Mouse (Mus musculus) forebrain, embryonic 14.5 days (tissue): ENCODE data around the gene Terf2. TPM values are rescaled to one million over a fixed set of nuclear protein-coding genes. Genes with fewer than 3 reads are reported as not detected.

Experiments
- ATAC-seq: fragments of 200-750 bp; cut with Nextera tagmentation; 2 replicates; pipeline ENCODE4 v1.8.0; 2017; ENCODE audit warnings: mild to moderate bottlenecking, moderate library complexity
- DNase-seq: peaks from one replicate; pipeline ENCODE4 v3.0.0-alpha.2; 2015; ENCODE audit warnings: low spot score
- H3K27ac ChIP-seq: fragments of 300-500 bp; sonication (generic); 2 replicates; pipeline ENCODE4 v1.5.1; 2014; ENCODE audit warnings: low read depth, mild to moderate bottlenecking, control low read depth, low read length, moderate library complexity
- H3K27me3 ChIP-seq: fragments of 300-500 bp; sonication (generic); replicated peaks from 2 replicates; pipeline ENCODE4 v1.6.1; 2014; ENCODE audit warnings: low read length, control low read depth, mixed read lengths; ENCODE audit not compliant: control insufficient read depth, insufficient read depth
- H3K36me3 ChIP-seq: fragments of 300-500 bp; sonication (generic); 2 replicates; pipeline ENCODE4 v1.6.1; 2014; ENCODE audit warnings: low read length, control low read depth; ENCODE audit not compliant: control insufficient read depth, insufficient read depth
- H3K4me1 ChIP-seq: fragments of 300-500 bp; sonication (generic); 2 replicates; pipeline ENCODE4 v1.6.1; 2014; ENCODE audit warnings: antibody characterized with exemption, low read length, control low read depth; ENCODE audit not compliant: control insufficient read depth, insufficient read depth
- H3K4me2 ChIP-seq: fragments of 300-500 bp; sonication (generic); 2 replicates; pipeline ENCODE4 v1.6.1; 2014; ENCODE audit warnings: mild to moderate bottlenecking, control low read depth, low read length
- H3K4me3 ChIP-seq: fragments of 300-500 bp; sonication (generic); 2 replicates; pipeline ENCODE4 v1.5.1; 2014; ENCODE audit warnings: low read depth, low read length, control low read depth
- H3K9ac ChIP-seq: fragments of 300-500 bp; sonication (generic); 2 replicates; pipeline ENCODE4 v1.6.1; 2014; ENCODE audit warnings: mild to moderate bottlenecking, low read length, control low read depth, moderate library complexity
- H3K9me3 ChIP-seq: fragments of 300-500 bp; sonication (generic); replicated peaks from 2 replicates; pipeline ENCODE4 v1.6.1; 2016; ENCODE audit warnings: low read length, control low read depth, mixed read lengths; ENCODE audit not compliant: control insufficient read depth
- WGBS: fragments of 180-500 bp; shearing (Covaris S2); extraction: QIAGEN DNeasy Blood & Tissue Kit; methylation state at CpG from one replicate; pipeline ENCODE4 v1.1.7; 2014; 5-methylcytosine and 5-hydroxymethylcytosine counted together
- polyA plus RNA-seq: library from polyadenylated mRNA; unstranded; fragments of >200 nt; fragmentation: Nextera tagmentation; extraction: Ambion mirVana; gene quantifications from 2 replicates; pipeline ENCODE4 v1.2.1, GENCODE M21; 2014

Terf2 gene
- polyA plus RNA-seq, 1 experiment from 2014 or later, result 19.2 TPM

- no peak for ATAC-seq
- Histone ChIP-seq H3K4me3 (no peak overlapping the region), H3K9ac (no peak overlapping the region), H3K27ac (no peak overlapping the region), H3K27me3 (no peaks in the 10 kb centered on the region), H3K4me2 (no peak overlapping the region), H3K4me1 (no peaks in the 10 kb centered on the region), H3K36me3 (no peaks in the 10 kb centered on the region), H3K9me3 (no peaks in the 10 kb centered on the region)
- DNase-seq, result no peak
- WGBS, result 70% methylated on average over 7 of the region's 7 CpGs
These were observed 22.5 kb upstream of the Terf2 start for GRCm38 (mm10) chr8:107118803-107119233.

GRCm38 (mm10) chr8:107117019-107117418, 20.7 kb upstream of the Terf2 start:
- WGBS, result 54% methylated on average over 2 of the region's 2 CpGs
- no peaks in the 10 kb centered on the region for H3K27me3 ChIP-seq
- no peaks in the 10 kb centered on the region for H3K36me3 ChIP-seq
- no peak overlapping the region for H3K9ac ChIP-seq
- DNase-seq (no peak), ATAC-seq (no peak)
- H3K27ac ChIP-seq, result no peak overlapping the region
- H3K4me2 ChIP-seq, result no peak overlapping the region
- no peak overlapping the region for H3K4me3 ChIP-seq
- no peaks in the 10 kb centered on the region for H3K4me1 ChIP-seq
- H3K9me3 ChIP-seq, result no peaks in the 10 kb centered on the region

- Histone ChIP-seq H3K27me3 (no peaks in the 10 kb centered on the region), H3K4me3 (no peak overlapping the region), H3K36me3 (no peaks in the 10 kb centered on the region), H3K27ac (no peak overlapping the region), H3K4me2 (no peak overlapping the region), H3K4me1 (no peaks in the 10 kb centered on the region), H3K9me3 (no peaks in the 10 kb centered on the region), H3K9ac (no peak overlapping the region)
- peak; percentile 54; the same call in 1 of the 2 replicates for ATAC-seq
- DNase-seq, result peak; percentile 87
- WGBS, result 11% methylated on average over 11 of the region's 11 CpGs
These were observed 19.7 kb upstream of the Terf2 start for GRCm38 (mm10) chr8:107116023-107116422.

GRCm38 (mm10) chr8:107115008-107115320, 18.6 kb upstream of the Terf2 start:
- H3K4me3 ChIP-seq, result no peak overlapping the region
- WGBS, result 89% methylated on average over 10 of the region's 10 CpGs

GRCm38 (mm10) chr8:107114150-107115007, 18.0 kb upstream of the Terf2 start:
- no peak overlapping the region for H3K9ac ChIP-seq

More at GRCm38 (mm10) chr8:107115008-107115320, 18.6 kb upstream of the Terf2 start:
- no peaks in the 10 kb centered on the region for H3K36me3 ChIP-seq
- ATAC-seq, result no peak
- H3K9me3 ChIP-seq, result no peaks in the 10 kb centered on the region
- no peaks in the 10 kb centered on the region for H3K4me1 ChIP-seq
- no peak overlapping the region for H3K9ac ChIP-seq
- DNase-seq, result no peak
- no peaks in the 10 kb centered on the region for H3K27me3 ChIP-seq
- H3K4me2 ChIP-seq, result no peak overlapping the region
- no peak overlapping the region for H3K27ac ChIP-seq

GRCm38 (mm10) chr8:107113209-107113608, 16.9 kb upstream of the Terf2 start:
- ATAC-seq, result no peak

More at GRCm38 (mm10) chr8:107114150-107115007, 18.0 kb upstream of the Terf2 start:
- Histone ChIP-seq H3K27me3 (no peaks in the 10 kb centered on the region), H3K36me3 (no peaks in the 10 kb centered on the region), H3K4me1 (no peaks in the 10 kb centered on the region), H3K27ac (no peak overlapping the region), H3K4me2 (no peak overlapping the region), H3K4me3 (no peak overlapping the region), H3K9me3 (no peaks in the 10 kb centered on the region)
- WGBS, result 77% methylated on average over 19 of the region's 19 CpGs
- ATAC-seq, result no peak
- DNase-seq, result no peak

GRCm38 (mm10) chr8:107111340-107112105, 15.2 kb upstream of the Terf2 start:
- H3K4me1 ChIP-seq, result no peaks in the 10 kb centered on the region
- 90% methylated on average over 9 of the region's 11 CpGs for WGBS
- no peak overlapping the region for H3K4me2 ChIP-seq
- ATAC-seq (no peak), DNase-seq (no peak)
- no peak overlapping the region for H3K27ac ChIP-seq
- no peak overlapping the region for H3K9ac ChIP-seq
- no peak overlapping the region for H3K4me3 ChIP-seq
- H3K9me3 ChIP-seq, result no peaks in the 10 kb centered on the region
- H3K27me3 ChIP-seq, result no peaks in the 10 kb centered on the region
- H3K36me3 ChIP-seq, result no peaks in the 10 kb centered on the region

More at GRCm38 (mm10) chr8:107113209-107113608, 16.9 kb upstream of the Terf2 start:
- no peak overlapping the region for H3K4me3 ChIP-seq
- H3K36me3 ChIP-seq, result no peaks in the 10 kb centered on the region
- DNase-seq, result no peak
- no peak overlapping the region for H3K27ac ChIP-seq
- H3K4me1 ChIP-seq, result no peaks in the 10 kb centered on the region
- WGBS, result 62% methylated on average over 4 of the region's 4 CpGs
- no peaks in the 10 kb centered on the region for H3K9me3 ChIP-seq
- H3K4me2 ChIP-seq, result no peak overlapping the region
- H3K9ac ChIP-seq, result no peak overlapping the region
- no peaks in the 10 kb centered on the region for H3K27me3 ChIP-seq

- WGBS, result 44% methylated on average over 9 of the region's 9 CpGs
- ATAC-seq, result no peak
- H3K27me3 ChIP-seq, result no peaks in the 10 kb centered on the region
These were observed 14.4 kb upstream of the Terf2 start for GRCm38 (mm10) chr8:107110629-107111330.

More at GRCm38 (mm10) chr8:107110629-107111330, 14.4 kb upstream of the Terf2 start:
- Histone ChIP-seq H3K4me2 (no peak overlapping the region), H3K4me3 (no peak overlapping the region), H3K36me3 (no peaks in the 10 kb centered on the region), H3K9me3 (no peaks in the 10 kb centered on the region), H3K27ac (no peak overlapping the region), H3K9ac (no peak overlapping the region), H3K4me1 (no peaks in the 10 kb centered on the region)
- peak; percentile 62 for DNase-seq
